Comparison of ENCODE assay signal across 10 mouse cellular contexts in the genomic region with DNA sequence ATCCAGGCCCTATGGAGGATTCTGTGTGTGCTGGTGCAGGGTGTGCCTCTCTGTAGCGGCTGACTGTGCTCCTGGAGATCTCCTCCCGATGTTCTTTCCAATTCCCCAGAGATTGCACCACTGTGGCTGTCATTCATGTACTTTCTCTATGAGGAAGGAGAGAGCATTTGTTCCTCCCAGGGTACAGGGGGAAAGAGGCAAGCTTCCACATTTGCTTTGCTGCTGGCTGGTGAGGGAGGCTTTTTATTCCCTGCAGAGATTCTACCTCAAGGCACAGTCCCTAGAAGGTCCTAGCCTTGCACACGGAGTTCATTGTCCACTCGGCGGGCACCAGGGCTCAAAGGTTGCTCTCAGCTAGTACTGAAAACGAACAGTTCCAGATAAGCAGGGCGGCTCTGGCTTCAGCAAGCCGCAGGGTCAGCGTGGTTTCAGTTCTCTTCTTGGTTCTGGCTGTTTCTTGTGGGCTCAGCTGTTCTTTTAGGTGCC. TPM values are rescaled to one million over a fixed set of nuclear protein-coding genes. Genes with fewer than 3 reads are reported as not detected.
A peak's percentile ranks its signal among the peaks of the same experiment; 100 is the strongest.
DNase-seq lines count a peak whose midpoint lies in the region; ATAC-seq and TF ChIP-seq lines count a peak whose summit lies in the region.
"Had no signal": no experiment of that assay in that cellular context is flagged by ENCODE, and none has a peak within 500 bp of the region (broad histone marks: within the 10 kb centered on the region; RNA-seq: fewer than 3 reads in every experiment).

No protein-coding gene starts in this region.

- peak; percentile 70 for ATAC-seq in liver, postnatal 0 days

- no peak overlapping the region for H3K4me3 ChIP-seq in kidney, adult 2 months (ENCODE audit: insufficient read depth, low read depth, low read length)
- 0 out of 2 replicates have a peak overlapping the region, but pooled peaks have one; percentile 4 for H3K4me3 ChIP-seq in liver, postnatal 0 days (ENCODE audit: low read depth, low read length)
- H3K4me3 ChIP-seq: left cerebral cortex, adult 2 months had no signal

- H3K36me3 ChIP-seq in kidney, adult 2 months (ENCODE audit: control insufficient read depth, insufficient read depth, low read length), result no peaks in the 10 kb centered on the region
- H3K36me3 ChIP-seq in liver, postnatal 0 days (replicated peaks; ENCODE audit: insufficient read depth, low read length), result no peaks in the 10 kb centered on the region

- no peaks in the 10 kb centered on the region for H3K27me3 ChIP-seq in kidney, adult 2 months (replicated peaks; ENCODE audit: control insufficient read depth, insufficient read depth, low read length)
- no peaks in the 10 kb centered on the region for H3K27me3 ChIP-seq in liver, postnatal 0 days (ENCODE audit: insufficient read depth, low read length)

- peak overlapping the region; percentile 23 for H3K9ac ChIP-seq in liver, postnatal 0 days (replicated peaks)

- DNase-seq in cerebellum, postnatal 14 days, result peak; percentile 18 to 25
- no peak for DNase-seq in cerebellum, adult 11 months
- peak; percentile 22 for DNase-seq in gastrocnemius, postnatal 10 days
- DNase-seq in kidney, adult 2 months, result peak; percentile 93
- peak; percentile 61 for DNase-seq in liver, postnatal 0 days
- peak; percentile 59 for DNase-seq in testis, postnatal 14 days (ENCODE audit: low spot score)
- no peak for DNase-seq in neural tube, embryonic 10.5 days (ENCODE audit: extremely low spot score, low spot score)
- DNase-seq in cerebellum, adult 8-10 months, result no peak

- TF ChIP-seq CTCF in kidney, adult 2 months (conservative IDR thresholded peaks at IDR 0.05; ENCODE audit: insufficient read depth, insufficient read length, low read depth, low read length), result no peak
- no peak for TF ChIP-seq CTCF in liver, postnatal 0 days (IDR thresholded peaks at IDR 0.05; ENCODE audit: low read depth)

- no peak for TF ChIP-seq POLR2A in kidney, adult 2 months (IDR thresholded peaks at IDR 0.05; ENCODE audit: low read depth, low read length)

- no peak overlapping the region for H3K27ac ChIP-seq in kidney, adult 2 months (ENCODE audit: insufficient read depth, low read depth, low read length)
- H3K27ac ChIP-seq in liver, postnatal 0 days (ENCODE audit: low read depth), result peak overlapping the region; percentile 78
- H3K27ac ChIP-seq: left cerebral cortex, adult 2 months had no signal

- H3K4me2 ChIP-seq in liver, postnatal 0 days (ENCODE audit: low read depth, low read length), result peak overlapping the region; percentile 51

- H3K9me3 ChIP-seq in liver, postnatal 0 days (ENCODE audit: low read length), result no peaks in the 10 kb centered on the region

- WGBS in kidney, adult 2 months, result 56% methylated on average over 9 of the region's 9 CpGs
- 18% methylated on average over 9 of the region's 9 CpGs for WGBS in liver, postnatal 0 days (ENCODE audit: insufficient replicate concordance)

- peaks cover 7% of the 10 kb centered on the region; the same call in 1 of the 2 replicates for H3K4me1 ChIP-seq in kidney, adult 2 months (ENCODE audit: control insufficient read depth, insufficient read depth, low read length)
- peaks cover 33% of the 10 kb centered on the region for H3K4me1 ChIP-seq in liver, postnatal 0 days (ENCODE audit: insufficient read depth)

- no peak for TF ChIP-seq EP300 in liver, postnatal 0 days (IDR thresholded peaks at IDR 0.05; ENCODE audit: low read depth)

RNA-seq across cellular contexts. Expression of a gene that starts 28.5 kb away (rescaled TPM):
- total RNA-seq in gastrocnemius, postnatal 10 days (2021), result 10 to 100 TPM in 1 of 2 experiments, 1 to 10 TPM in 1; 8.4 to 11.5 TPM
- 2.0 and 6.6 TPM in 2 replicates for polyA plus RNA-seq in kidney, adult 2 months (2012; rRNA removed)
- 37.4 and 45.7 TPM in 2 replicates for polyA plus RNA-seq in liver, postnatal 0 days (2015; fragmentation: Nextera tagmentation; extraction: Ambion mirVana)
- total RNA-seq: neutrophil, adult 5-6 weeks had no signal

RNA-seq across cellular contexts. Expression of a gene that starts 47.3 kb away (rescaled TPM):
- 10 to 100 TPM; 14.6 to 17.6 TPM for total RNA-seq in gastrocnemius, postnatal 10 days (2021)
- 11.4 and 19.3 TPM in 2 replicates for polyA plus RNA-seq in kidney, adult 2 months (2012; rRNA removed)
- 21.9 and 22.9 TPM in 2 replicates for polyA plus RNA-seq in liver, postnatal 0 days (2015; fragmentation: Nextera tagmentation; extraction: Ambion mirVana)

Comparison
In these comparisons a context has a peak if more than half of its experiments do, and no peak if none do; other contexts are left out.
1. DNase-seq: peak in cerebellum, postnatal 14 days (2 of 2), gastrocnemius, postnatal 10 days (single experiment), kidney, adult 2 months (single experiment), liver, postnatal 0 days (single experiment) and testis, postnatal 14 days (single experiment); none in cerebellum, adult 11 months (single experiment), neural tube, embryonic 10.5 days (single experiment) and cerebellum, adult 8-10 months (single experiment).